Mouse (Mus musculus) lung, postnatal 14 days (tissue): ENCODE measurements at regions not wholly inside any gene's neighbourhood (a gene's known extent, or its start where the extent isn't known, plus 50 kb on each side); places are given as distances from the start of the nearest gene placed in this dataset.

Experiments
- DNase-seq: peaks from one replicate; pipeline ENCODE4 v3.0.0; 2021

GRCm38 (mm10) chr6:55627228-55627627 is 53.8 kb downstream of the Neurod6 start:
- DNase-seq, result no peak

- DNase-seq, result no peak
Observed at GRCm38 (mm10) chr6:55620366-55620765, 60.7 kb downstream of the Neurod6 start.

- peak; percentile 6 for DNase-seq
Observed at GRCm38 (mm10) chr6:55617922-55618481, 63.1 kb downstream of the Neurod6 start.

GRCm38 (mm10) chr6:55610395-55610794 is 70.7 kb downstream of the Neurod6 start:
- no peak for DNase-seq

GRCm38 (mm10) chr6:55609976-55610375 is 71.1 kb downstream of the Neurod6 start:
- no peak for DNase-seq

- DNase-seq, result no peak
Observed at GRCm38 (mm10) chr6:55609053-55609452, 72.0 kb downstream of the Neurod6 start.

- DNase-seq, result no peak
Observed at GRCm38 (mm10) chr6:55597088-55597487, 84.0 kb downstream of the Neurod6 start.

- no peak for DNase-seq
Observed at GRCm38 (mm10) chr6:55592126-55592525, 88.9 kb downstream of the Neurod6 start.

GRCm38 (mm10) chr6:55581106-55581505 is 100.0 kb downstream of the Neurod6 start:
- DNase-seq, result no peak

- DNase-seq, result no peak
Observed at GRCm38 (mm10) chr6:55580036-55580435, 101.0 kb downstream of the Neurod6 start.

- no peak for DNase-seq
Observed at GRCm38 (mm10) chr6:55579611-55580010, 101.5 kb downstream of the Neurod6 start.

- no peak for DNase-seq
Observed at GRCm38 (mm10) chr6:55579105-55579504, 102.0 kb downstream of the Neurod6 start.

GRCm38 (mm10) chr6:55578051-55578450 is 103.0 kb downstream of the Neurod6 start:
- no peak for DNase-seq

GRCm38 (mm10) chr6:55567521-55567920 is 113.5 kb downstream of the Neurod6 start:
- no peak for DNase-seq

GRCm38 (mm10) chr6:55565260-55566209 is 113.8 kb downstream of the Adcyap1r1 start:
- no peak for DNase-seq

- DNase-seq, result no peak
Observed at GRCm38 (mm10) chr6:55560606-55561005, 108.8 kb downstream of the Adcyap1r1 start.

GRCm38 (mm10) chr6:55559797-55560196 is 108.0 kb downstream of the Adcyap1r1 start:
- DNase-seq, result no peak
